Mouse (Mus musculus) kidney, adult 10 weeks (tissue): ENCODE measurements around the gene Pla2g5. TPM values are rescaled to one million over a fixed set of nuclear protein-coding genes. Genes with fewer than 3 reads are reported as not detected.

ENCODE experiments used
- polyA plus RNA-seq: library from polyadenylated mRNA; stranded (reverse); fragments of 350-450 nt; fragmentation: Illumina TruSeq; extraction: RNeasy Lipid Tissue Mini Kit (QIAGEN cat#74804); gene quantifications from one replicate; pipeline ENCODE4 v1.2.3, GENCODE M21; 2014; ENCODE audit warnings: low read depth, low replicate concordance

The Pla2g5 gene
- 8.8 TPM for polyA plus RNA-seq

GRCm38 (mm10) chr4:138863344-138863998, at the start of gene Pla2g5:
Pla2g5 (minus strand) TSS chr4:138863482.

GRCm38 (mm10) chr4:138877731-138878130, 14.4 kb upstream of the Pla2g5 start, which contains the start of gene Pla2g2e:
Pla2g2e (plus strand) TSS chr4:138877942.

GRCm38 (mm10) chr4:138873864-138874263, 10.6 kb upstream of the Pla2g5 start, which contains the start of gene Gm13030:
Gm13030 (minus strand) TSS chr4:138873964.

GRCm38 (mm10) chr4:138775435-138775834, 87.8 kb downstream of the Pla2g5 start, which contains the start of gene Pla2g2d:
Pla2g2d (plus strand) TSS chr4:138775735.

GRCm38 (mm10) chr4:138757416-138757815, 105.9 kb downstream of the Pla2g5 start, which contains the start of gene Pla2g2f:
Pla2g2f (minus strand) TSS chr4:138757626.

Other genes starting within 250 kb of the Pla2g5 start
- not detected for gene Vwa5b1, start 227.6 kb downstream of the Pla2g5 start, polyA plus RNA-seq
- gene Pla2g2c, start 138.7 kb downstream of the Pla2g5 start, polyA plus RNA-seq: not detected
- gene Ubxn10, start 126.3 kb downstream of the Pla2g5 start, polyA plus RNA-seq: 0.53 TPM
- not detected for gene Pla2g2f, start 105.9 kb downstream of the Pla2g5 start, polyA plus RNA-seq
- gene Pla2g2d, start 87.7 kb downstream of the Pla2g5 start, polyA plus RNA-seq: not detected
- gene Gm13030, start 10.5 kb upstream of the Pla2g5 start, polyA plus RNA-seq: not detected
- gene Pla2g2e, start 14.5 kb upstream of the Pla2g5 start, polyA plus RNA-seq: not detected
- gene Otud3, start 50.5 kb upstream of the Pla2g5 start, polyA plus RNA-seq: 2.3 TPM
- gene Rnf186, start 103.6 kb upstream of the Pla2g5 start, polyA plus RNA-seq: 2.2 TPM
- 3.3 TPM for gene Tmco4, start 109.4 kb upstream of the Pla2g5 start, polyA plus RNA-seq
- not detected for gene Htr6, start 212.1 kb upstream of the Pla2g5 start, polyA plus RNA-seq
- 0.24 TPM for gene Nbl1, start 229.5 kb upstream of the Pla2g5 start, polyA plus RNA-seq